Mouse (Mus musculus): Measurements from ENCODE around the gene Fam98b. TPM values are rescaled to one million over a fixed set of nuclear protein-coding genes. Genes with fewer than 3 reads are reported as not detected.

Fam98b gene
- 7.2 and 8.0 TPM in 2 replicates for polyA plus RNA-seq (2012; rRNA removed)

GRCm38 (mm10) chr2:117249255-117250000 is at the start of gene Fam98b:
TSS of gene Fam98b (plus strand) at chr2:117249739.
- H3K36me3 ChIP-seq (ENCODE audit: control insufficient read depth, insufficient read depth, low read length) = no peaks in the 10 kb centered on the region
- H3K4me3 ChIP-seq (ENCODE audit: control insufficient read depth, insufficient read depth, low read length) = peak within 1 kb of the TSS; percentile 69
- TF ChIP-seq CTCF (IDR thresholded peaks at IDR 0.05; ENCODE audit: borderline replicate concordance, control insufficient read depth, extremely low read depth, insufficient read depth, low read length, poor library complexity) (0 out of 2 replicates have a peak, but pooled peaks have one; percentile 25), POLR2A (IDR thresholded peaks at IDR 0.05; ENCODE audit: control insufficient read depth, extremely low read depth, insufficient read depth, low read length, poor library complexity) (no peak)
- 1% methylated on average over 33 of the region's 33 CpGs for WGBS
- H3K4me1 ChIP-seq (replicated peaks; ENCODE audit: control insufficient read depth, insufficient read depth, low read length) = peaks cover 4% of the 10 kb centered on the region; the same call in 1 of the 2 replicates
- DNase-seq = peak; percentile 90
- H3K27me3 ChIP-seq (ENCODE audit: control insufficient read depth, insufficient read depth, low read length) = no peaks in the 10 kb centered on the region
- H3K27ac ChIP-seq (ENCODE audit: control insufficient read depth, insufficient read depth, low read length) = no peak within 1 kb of the TSS

GRCm38 (mm10) chr2:117200869-117201338 is 48.6 kb upstream of the Fam98b start:
- H3K27ac ChIP-seq (ENCODE audit: control insufficient read depth, insufficient read depth, low read length) = no peak overlapping the region
- no peaks in the 10 kb centered on the region for H3K4me1 ChIP-seq (replicated peaks; ENCODE audit: control insufficient read depth, insufficient read depth, low read length)
- no peaks in the 10 kb centered on the region for H3K36me3 ChIP-seq (ENCODE audit: control insufficient read depth, insufficient read depth, low read length)
- TF ChIP-seq POLR2A (IDR thresholded peaks at IDR 0.05; ENCODE audit: control insufficient read depth, extremely low read depth, insufficient read depth, low read length, poor library complexity) = no peak
- TF ChIP-seq CTCF (IDR thresholded peaks at IDR 0.05; ENCODE audit: borderline replicate concordance, control insufficient read depth, extremely low read depth, insufficient read depth, low read length, poor library complexity) = no peak
- WGBS = 90% methylated on average over 9 of the region's 9 CpGs
- no peak for DNase-seq
- no peak overlapping the region for H3K4me3 ChIP-seq (ENCODE audit: control insufficient read depth, insufficient read depth, low read length)
- no peaks in the 10 kb centered on the region for H3K27me3 ChIP-seq (ENCODE audit: control insufficient read depth, insufficient read depth, low read length)

GRCm38 (mm10) chr2:117203350-117203749 is 46.2 kb upstream of the Fam98b start:
- Histone ChIP-seq H3K4me1 (replicated peaks; ENCODE audit: control insufficient read depth, insufficient read depth, low read length) (no peaks in the 10 kb centered on the region), H3K4me3 (ENCODE audit: control insufficient read depth, insufficient read depth, low read length) (no peak overlapping the region), H3K36me3 (ENCODE audit: control insufficient read depth, insufficient read depth, low read length) (no peaks in the 10 kb centered on the region), H3K27ac (ENCODE audit: control insufficient read depth, insufficient read depth, low read length) (no peak overlapping the region), H3K27me3 (ENCODE audit: control insufficient read depth, insufficient read depth, low read length) (no peaks in the 10 kb centered on the region)
- 75% methylated on average over 5 of the region's 5 CpGs for WGBS
- TF ChIP-seq CTCF (IDR thresholded peaks at IDR 0.05; ENCODE audit: borderline replicate concordance, control insufficient read depth, extremely low read depth, insufficient read depth, low read length, poor library complexity) (no peak), POLR2A (IDR thresholded peaks at IDR 0.05; ENCODE audit: control insufficient read depth, extremely low read depth, insufficient read depth, low read length, poor library complexity) (no peak)
- DNase-seq = no peak

- Histone ChIP-seq H3K4me3 (ENCODE audit: control insufficient read depth, insufficient read depth, low read length) (no peak overlapping the region), H3K36me3 (ENCODE audit: control insufficient read depth, insufficient read depth, low read length) (no peaks in the 10 kb centered on the region), H3K27me3 (ENCODE audit: control insufficient read depth, insufficient read depth, low read length) (no peaks in the 10 kb centered on the region), H3K27ac (ENCODE audit: control insufficient read depth, insufficient read depth, low read length) (no peak overlapping the region), H3K4me1 (replicated peaks; ENCODE audit: control insufficient read depth, insufficient read depth, low read length) (no peaks in the 10 kb centered on the region)
- 69% methylated on average over 3 of the region's 3 CpGs for WGBS
- TF ChIP-seq POLR2A (IDR thresholded peaks at IDR 0.05; ENCODE audit: control insufficient read depth, extremely low read depth, insufficient read depth, low read length, poor library complexity) (no peak), CTCF (IDR thresholded peaks at IDR 0.05; ENCODE audit: borderline replicate concordance, control insufficient read depth, extremely low read depth, insufficient read depth, low read length, poor library complexity) (no peak)
- no peak for DNase-seq
Observed at GRCm38 (mm10) chr2:117204534-117204933, 45.0 kb upstream of the Fam98b start.

GRCm38 (mm10) chr2:117205066-117205465 is 44.5 kb upstream of the Fam98b start:
- no peak for TF ChIP-seq CTCF (IDR thresholded peaks at IDR 0.05; ENCODE audit: borderline replicate concordance, control insufficient read depth, extremely low read depth, insufficient read depth, low read length, poor library complexity)
- no peak for TF ChIP-seq POLR2A (IDR thresholded peaks at IDR 0.05; ENCODE audit: control insufficient read depth, extremely low read depth, insufficient read depth, low read length, poor library complexity)
- Histone ChIP-seq H3K36me3 (ENCODE audit: control insufficient read depth, insufficient read depth, low read length) (no peaks in the 10 kb centered on the region), H3K4me1 (replicated peaks; ENCODE audit: control insufficient read depth, insufficient read depth, low read length) (no peaks in the 10 kb centered on the region), H3K4me3 (ENCODE audit: control insufficient read depth, insufficient read depth, low read length) (no peak overlapping the region), H3K27me3 (ENCODE audit: control insufficient read depth, insufficient read depth, low read length) (no peaks in the 10 kb centered on the region), H3K27ac (ENCODE audit: control insufficient read depth, insufficient read depth, low read length) (no peak overlapping the region)
- no peak for DNase-seq
- WGBS = 92% methylated on average over 6 of the region's 6 CpGs

GRCm38 (mm10) chr2:117210416-117211085 is 39.0 kb upstream of the Fam98b start:
- 30% methylated on average over 6 of the region's 6 CpGs for WGBS
- no peak for DNase-seq
- no peaks in the 10 kb centered on the region for H3K4me1 ChIP-seq (replicated peaks; ENCODE audit: control insufficient read depth, insufficient read depth, low read length)
- H3K27ac ChIP-seq (ENCODE audit: control insufficient read depth, insufficient read depth, low read length) = no peak overlapping the region
- H3K27me3 ChIP-seq (ENCODE audit: control insufficient read depth, insufficient read depth, low read length) = no peaks in the 10 kb centered on the region
- TF ChIP-seq POLR2A (IDR thresholded peaks at IDR 0.05; ENCODE audit: control insufficient read depth, extremely low read depth, insufficient read depth, low read length, poor library complexity) (no peak), CTCF (IDR thresholded peaks at IDR 0.05; ENCODE audit: borderline replicate concordance, control insufficient read depth, extremely low read depth, insufficient read depth, low read length, poor library complexity) (no peak)
- H3K36me3 ChIP-seq (ENCODE audit: control insufficient read depth, insufficient read depth, low read length) = no peaks in the 10 kb centered on the region
- H3K4me3 ChIP-seq (ENCODE audit: control insufficient read depth, insufficient read depth, low read length) = no peak overlapping the region

Measured in thymus, adult 2 months (tissue).